Mouse (Mus musculus) MEL (cell line): ENCODE measurements around the gene Timm17a. TPM values are rescaled to one million over a fixed set of nuclear protein-coding genes. Genes with fewer than 3 reads are reported as not detected.

Experiments used
- DNase-seq: peaks from one replicate; pipeline ENCODE4 v3.0.0; 2011; ENCODE audit warnings: low read depth, low spot score
- H3K27ac ChIP-seq: 2 replicates; pipeline ENCODE4 v1.5.1; 2012; ENCODE audit warnings: low read depth, mild to moderate bottlenecking, control low read depth, low read length, moderate library complexity; ENCODE audit not compliant: control insufficient read depth
- H3K27me3 ChIP-seq, 2 experiments: fragments of 150-350 bp in 1 of 2; sonication (generic) in 1 of 2; 2 replicates each; pipeline ENCODE4 v1.6.1; 2012; ENCODE audit warnings: low read length in 2 of 2, mild to moderate bottlenecking in 2 of 2, improper control_type of control experiment in 1 of 2, moderate library complexity in 1 of 2; ENCODE audit not compliant: insufficient read depth in 2 of 2, control insufficient read depth in 1 of 2
- H3K36me3 ChIP-seq, 2 experiments: 2 replicates each; pipeline ENCODE4 v1.6.1; 2012 to 2014; ENCODE audit warnings: low read length in 2 of 2, improper control_type of control experiment in 1 of 2, inconsistent platforms in 1 of 2, mild to moderate bottlenecking in 1 of 2; ENCODE audit not compliant: insufficient read depth in 2 of 2, control insufficient read depth in 1 of 2
- H3K4me1 ChIP-seq, 2 experiments: fragments of 150-350 bp in 1 of 2; sonication (generic) in 1 of 2; 2 replicates each; pipeline ENCODE4 v1.6.1; 2012; ENCODE audit warnings: low read length in 2 of 2, improper control_type of control experiment in 1 of 2, mild to moderate bottlenecking in 1 of 2; ENCODE audit not compliant: insufficient read depth in 2 of 2, control insufficient read depth in 1 of 2
- H3K4me3 ChIP-seq, 2 experiments: fragments of 150-350 bp in 1 of 2; sonication (generic) in 1 of 2; 2 replicates each; pipeline ENCODE4 v1.5.1; 2012; ENCODE audit warnings: low read depth in 2 of 2, low read length in 2 of 2, mild to moderate bottlenecking in 2 of 2, moderate library complexity in 2 of 2, control low read depth in 1 of 2, improper control_type of control experiment in 1 of 2; ENCODE audit not compliant: control insufficient read depth in 1 of 2, insufficient read depth in 1 of 2
- H3K79me2 ChIP-seq: 2 replicates; pipeline ENCODE4 v1.6.1; 2012; ENCODE audit warnings: mild to moderate bottlenecking, low read length, moderate library complexity; ENCODE audit not compliant: control insufficient read depth, poor library complexity, insufficient read depth
- H3K9ac ChIP-seq: 2 replicates; pipeline ENCODE4 v1.6.1; 2012; ENCODE audit warnings: low read depth, mild to moderate bottlenecking, control low read depth, low read length, moderate library complexity; ENCODE audit not compliant: control insufficient read depth, poor library complexity, severe bottlenecking
- H3K9me3 ChIP-seq: fragments of 150-350 bp; sonication (generic); replicated peaks from 2 replicates; pipeline ENCODE4 v1.6.1; 2012; ENCODE audit warnings: mild to moderate bottlenecking, low read length, improper control_type of control experiment, moderate library complexity; ENCODE audit not compliant: insufficient read depth
- BHLHE40 ChIP-seq: IDR thresholded peaks from 2 replicates; pipeline ENCODE4 v1.6.1; 2012; ENCODE audit warnings: low read depth, mild to moderate bottlenecking, inconsistent platforms, low read length, improper control_type of control experiment, borderline replicate concordance
- CHD1 ChIP-seq: IDR thresholded peaks from 2 replicates; pipeline ENCODE4 v1.6.1; 2012; ENCODE audit warnings: low read depth, mild to moderate bottlenecking, inconsistent platforms, low read length, improper control_type of control experiment
- CHD2 ChIP-seq: IDR thresholded peaks from 2 replicates; pipeline ENCODE4 v1.6.1; 2011; ENCODE audit warnings: low read length, improper control_type of control experiment
- CTCF ChIP-seq, 3 experiments: IDR thresholded peaks in 2 of 3; conservative IDR thresholded peaks in 1 of 3; 2 replicates each; pipeline ENCODE4 v1.5.1; 2011 to 2012; ENCODE audit warnings: low read length in 3 of 3, low read depth in 2 of 3, mild to moderate bottlenecking in 2 of 3, improper control_type of control experiment in 1 of 3, inconsistent platforms in 1 of 3, mixed read lengths in 1 of 3, moderate library complexity in 1 of 3; ENCODE audit not compliant: control insufficient read depth in 1 of 3, insufficient read depth in 1 of 3, poor library complexity in 1 of 3, severe bottlenecking in 1 of 3
- E2F4 ChIP-seq: IDR thresholded peaks from 2 replicates; pipeline ENCODE4 v1.6.1; 2011; ENCODE audit warnings: low read depth, low read length, improper control_type of control experiment, borderline replicate concordance
- ELF1 ChIP-seq: IDR thresholded peaks from 2 replicates; pipeline ENCODE4 v1.6.1; 2014; ENCODE audit warnings: low read depth, mild to moderate bottlenecking, inconsistent platforms, low read length, improper control_type of control experiment, moderate library complexity
- EP300 ChIP-seq, 2 experiments: IDR thresholded peaks; 2 replicates each; pipeline ENCODE4 v1.6.1; 2011; ENCODE audit warnings: improper control_type of control experiment in 2 of 2, low read length in 2 of 2, low read depth in 1 of 2, mild to moderate bottlenecking in 1 of 2
- ETS1 ChIP-seq: IDR thresholded peaks from 2 replicates; pipeline ENCODE4 v1.6.1; 2012; ENCODE audit warnings: low read depth, mild to moderate bottlenecking, inconsistent platforms, low read length, improper control_type of control experiment, moderate library complexity
- GABPA ChIP-seq: IDR thresholded peaks from 2 replicates; pipeline ENCODE4 v1.6.1; 2012; ENCODE audit warnings: low read depth, mild to moderate bottlenecking, inconsistent platforms, low read length, improper control_type of control experiment, moderate library complexity
- GATA1 ChIP-seq: IDR thresholded peaks from 2 replicates; pipeline ENCODE4 v1.6.1; 2011; ENCODE audit warnings: low read depth, low read length, improper control_type of control experiment
- HCFC1 ChIP-seq: IDR thresholded peaks from 2 replicates; pipeline ENCODE4 v1.6.1; 2012; ENCODE audit warnings: low read depth, mild to moderate bottlenecking, inconsistent platforms, low read length, improper control_type of control experiment, moderate library complexity
- JUND ChIP-seq: IDR thresholded peaks from 2 replicates; pipeline ENCODE4 v1.6.1; 2011; ENCODE audit warnings: low read depth, mild to moderate bottlenecking, improper control_type of control experiment, low read length
- KAT2A ChIP-seq: conservative IDR thresholded peaks from 2 replicates; pipeline ENCODE4 v1.6.1; 2012; ENCODE audit warnings: low read depth, low read length, improper control_type of control experiment, inconsistent platforms
- MAFK ChIP-seq: IDR thresholded peaks from 2 replicates; pipeline ENCODE4 v1.6.1; 2011; ENCODE audit warnings: low read depth, mild to moderate bottlenecking, low read length, improper control_type of control experiment, borderline replicate concordance
- MAX ChIP-seq: IDR thresholded peaks from 2 replicates; pipeline ENCODE4 v1.6.1; 2011; ENCODE audit warnings: low read length, improper control_type of control experiment
- MAZ ChIP-seq: IDR thresholded peaks from 2 replicates; pipeline ENCODE4 v1.6.1; 2012; ENCODE audit warnings: low read depth, mild to moderate bottlenecking, inconsistent platforms, low read length, improper control_type of control experiment
- MEF2A ChIP-seq: IDR thresholded peaks from 2 replicates; pipeline ENCODE4 v1.6.1; 2014; ENCODE audit warnings: low read depth, mild to moderate bottlenecking, inconsistent platforms, low read length, improper control_type of control experiment; ENCODE audit not compliant: poor library complexity, insufficient replicate concordance, severe bottlenecking; ENCODE audit errors: extremely low read depth
- MXI1 ChIP-seq: IDR thresholded peaks from 2 replicates; pipeline ENCODE4 v1.6.1; 2011; ENCODE audit warnings: mild to moderate bottlenecking, low read depth, low read length, improper control_type of control experiment
- MYB ChIP-seq: IDR thresholded peaks from 2 replicates; pipeline ENCODE4 v1.6.1; 2011; ENCODE audit warnings: mild to moderate bottlenecking, low read depth, low read length, improper control_type of control experiment
- MYC ChIP-seq: IDR thresholded peaks from 2 replicates; pipeline ENCODE4 v1.6.1; 2011; ENCODE audit warnings: low read depth, mild to moderate bottlenecking, low read length, improper control_type of control experiment, moderate library complexity
- NELFE ChIP-seq: IDR thresholded peaks from 2 replicates; pipeline ENCODE4 v1.6.1; 2011; ENCODE audit warnings: low read depth, low read length, improper control_type of control experiment
- NRF1 ChIP-seq: IDR thresholded peaks from 2 replicates; pipeline ENCODE4 v1.6.1; 2014; ENCODE audit warnings: low read depth, mild to moderate bottlenecking, inconsistent platforms, low read length, improper control_type of control experiment, moderate library complexity; ENCODE audit not compliant: poor library complexity, insufficient read depth, severe bottlenecking
- POLR2A ChIP-seq, 2 experiments: IDR thresholded peaks; 2 replicates each; pipeline ENCODE4 v1.6.1; 2011 to 2012; ENCODE audit warnings: low read length in 2 of 2, mild to moderate bottlenecking in 2 of 2, control low read depth in 1 of 2, improper control_type of control experiment in 1 of 2, low read depth in 1 of 2, moderate library complexity in 1 of 2; ENCODE audit not compliant: control insufficient read depth in 1 of 2, insufficient read depth in 1 of 2, poor library complexity in 1 of 2
- POLR2AphosphoS2 ChIP-seq: IDR thresholded peaks from 2 replicates; pipeline ENCODE4 v1.6.1; 2011; ENCODE audit warnings: low read length, improper control_type of control experiment
- RAD21 ChIP-seq: IDR thresholded peaks from 2 replicates; pipeline ENCODE4 v1.6.1; 2011; ENCODE audit warnings: mild to moderate bottlenecking, low read depth, low read length, improper control_type of control experiment
- SIN3A ChIP-seq: IDR thresholded peaks from 2 replicates; pipeline ENCODE4 v1.6.1; 2012; ENCODE audit warnings: low read length, improper control_type of control experiment, inconsistent platforms
- TAL1 ChIP-seq: IDR thresholded peaks from 2 replicates; pipeline ENCODE4 v1.6.1; 2012; ENCODE audit warnings: mild to moderate bottlenecking, inconsistent platforms, low read length, moderate library complexity, mixed read lengths
- TBP ChIP-seq: IDR thresholded peaks from 2 replicates; pipeline ENCODE4 v1.8.0; 2011; ENCODE audit warnings: low read depth, low read length, improper control_type of control experiment
- TCF12 ChIP-seq: IDR thresholded peaks from 2 replicates; pipeline ENCODE4 v1.6.1; 2014; ENCODE audit warnings: low read depth, mild to moderate bottlenecking, inconsistent platforms, low read length, improper control_type of control experiment, moderate library complexity
- UBTF ChIP-seq: IDR thresholded peaks from 2 replicates; pipeline ENCODE4 v1.6.1; 2012; ENCODE audit warnings: low read depth, mild to moderate bottlenecking, inconsistent platforms, low read length, improper control_type of control experiment, moderate library complexity, borderline replicate concordance; ENCODE audit not compliant: insufficient read depth
- USF1 ChIP-seq: IDR thresholded peaks from 2 replicates; pipeline ENCODE4 v1.6.1; 2014; ENCODE audit warnings: low read depth, mild to moderate bottlenecking, inconsistent platforms, low read length, improper control_type of control experiment, moderate library complexity
- USF2 ChIP-seq, 2 experiments: IDR thresholded peaks; 2 replicates each; pipeline ENCODE4 v1.6.1; 2011 to 2012; ENCODE audit warnings: improper control_type of control experiment in 2 of 2, low read length in 2 of 2, borderline replicate concordance in 1 of 2, inconsistent platforms in 1 of 2, low read depth in 1 of 2, mild to moderate bottlenecking in 1 of 2; ENCODE audit not compliant: insufficient read depth in 1 of 2
- ZC3H11A ChIP-seq: IDR thresholded peaks from 2 replicates; pipeline ENCODE4 v1.6.1; 2012; ENCODE audit warnings: low read depth, mild to moderate bottlenecking, inconsistent platforms, low read length, improper control_type of control experiment
- ZKSCAN1 ChIP-seq: IDR thresholded peaks from 2 replicates; pipeline ENCODE4 v1.6.1; 2012; ENCODE audit warnings: low read depth, mild to moderate bottlenecking, inconsistent platforms, low read length, improper control_type of control experiment, moderate library complexity
- ZMIZ1 ChIP-seq: IDR thresholded peaks from 2 replicates; pipeline ENCODE4 v1.6.1; 2012; ENCODE audit warnings: low read depth, mild to moderate bottlenecking, inconsistent platforms, low read length, improper control_type of control experiment, moderate library complexity
- polyA plus RNA-seq, 2 experiments: library from polyadenylated mRNA; stranded (reverse) in 1 of 2; unstranded in 1 of 2; fragments of >175 nt in 1 of 2; fragments of >200 nt in 1 of 2; gene quantifications; 2 replicates each; pipeline versions ENCODE4 v1.2.1 to v1.2.4; 2012; ENCODE audit warnings: low replicate concordance in 2 of 2, low read depth in 1 of 2; ENCODE audit not compliant: insufficient read length in 2 of 2, insufficient read depth in 1 of 2, missing spikeins in 1 of 2
- total RNA-seq: library from RNA; depleted of rRNA; stranded (reverse); fragments of 300-350 nt; gene quantifications from 2 replicates; pipeline ENCODE4 v1.2.3, GENCODE M21; 2012; rRNA removed

The Timm17a gene
- total RNA-seq (177 and 182 TPM in 2 replicates), polyA plus RNA-seq (100 to 1,000 TPM in 1 of 2 experiments, not detected in 1; 315 TPM)

DNA sequence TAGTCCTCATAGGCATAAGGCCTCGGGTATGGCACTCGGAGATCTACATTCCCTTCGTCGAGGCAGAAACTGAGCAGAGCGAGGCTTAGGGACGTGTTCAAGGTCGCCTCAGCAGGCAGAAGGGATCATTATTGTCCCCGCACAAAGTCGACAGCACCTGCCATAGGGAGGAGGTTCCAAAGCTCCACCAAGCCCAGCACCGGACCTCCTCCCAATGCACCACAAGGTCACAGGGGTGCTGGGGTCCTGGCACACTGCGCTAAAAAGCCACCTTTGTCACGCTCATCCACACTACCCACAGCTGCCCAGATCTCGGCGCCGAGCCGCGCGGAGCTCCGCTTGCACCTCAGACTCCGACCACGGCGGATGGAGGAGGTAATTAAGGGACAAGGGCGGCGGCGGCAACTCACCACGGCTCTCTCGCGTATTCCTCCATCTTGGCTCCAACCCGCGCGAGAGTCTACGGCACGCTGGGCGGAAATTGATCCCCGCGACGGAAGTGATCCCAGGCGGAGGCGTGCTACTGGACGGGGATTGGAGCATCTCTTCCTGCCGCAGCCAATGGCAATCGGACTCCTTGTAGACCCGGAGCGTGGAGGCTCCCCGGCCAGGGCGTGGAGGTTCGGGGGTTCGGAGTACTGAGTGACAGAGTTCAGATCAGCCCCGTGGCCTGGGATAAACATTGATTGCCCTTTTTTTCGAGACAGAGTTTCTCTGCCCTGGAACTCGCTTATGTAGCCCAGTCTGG lies at the start of gene Timm17a:
TSS of gene Timm17a (minus strand) at position 495 of the 748 bp plus-strand sequence.
- Histone ChIP-seq H3K4me3 (peak within 1 kb of the TSS; percentile 89 to 96), H3K36me3 (peaks cover 9 to 17% of the 10 kb centered on the region in 2 experiments), H3K79me2 (peaks cover 36% of the 10 kb centered on the region), H3K9ac (peak within 1 kb of the TSS; percentile 96), H3K27ac (peak within 1 kb of the TSS; percentile 78), H3K27me3 (no peaks in the 10 kb centered on the region), H3K4me1 (peaks cover 4 to 13% of the 10 kb centered on the region in 2 experiments; a peak in 3 of 4 replicates), H3K9me3 (no peaks in the 10 kb centered on the region)
- peak; percentile 97 for DNase-seq
- TF ChIP-seq NRF1, result no peak
- no peak for TF ChIP-seq MAFK
- TF ChIP-seq POLR2AphosphoS2, result peak; percentile 79; the same call in 1 of the 2 replicates
- TF ChIP-seq ZKSCAN1, result no peak
- TF ChIP-seq TAL1, result no peak
- no peak for TF ChIP-seq RAD21
- TF ChIP-seq BHLHE40, result no peak
- TF ChIP-seq KAT2A, result no peak; the same call in 1 of the 2 replicates
- peak; percentile 87 to 94 for TF ChIP-seq POLR2A (IDR thresholded peaks at IDR 0.05; ENCODE audit: control insufficient read depth in 1 of 2, insufficient read depth in 1 of 2, low read depth in 1 of 2, low read length in 2 of 2, poor library complexity in 1 of 2)
- TF ChIP-seq GATA1, result no peak
- TF ChIP-seq TBP, result peak; percentile 84; the same call in 1 of the 2 replicates
- TF ChIP-seq CTCF (IDR thresholded peaks at IDR 0.05 in 2 of 3, conservative IDR thresholded peaks at IDR 0.05 in 1 of 3; ENCODE audit: control insufficient read depth in 1 of 3, insufficient read depth in 1 of 3, low read depth in 2 of 3, low read length in 3 of 3, poor library complexity in 1 of 3, severe bottlenecking in 1 of 3), result no peak
- TF ChIP-seq ZC3H11A, result no peak
- no peak for TF ChIP-seq MEF2A
- TF ChIP-seq GABPA, result no peak
- TF ChIP-seq UBTF, result no peak
- no peak for TF ChIP-seq ETS1
- TF ChIP-seq NELFE, result peak; percentile 83
- TF ChIP-seq USF2 (IDR thresholded peaks at IDR 0.05; ENCODE audit: borderline replicate concordance in 1 of 2, insufficient read depth in 1 of 2, low read depth in 1 of 2, low read length in 2 of 2), result no peak
- TF ChIP-seq CHD1, result 0 out of 2 replicates have a peak, but pooled peaks have one; percentile 73
- TF ChIP-seq E2F4, result no peak
- no peak for TF ChIP-seq MAZ
- TF ChIP-seq SIN3A, result peak; percentile 67; the same call in 1 of the 2 replicates
- TF ChIP-seq MYB, result no peak
- peak; percentile 96 for TF ChIP-seq CHD2
- peak; percentile 92 for TF ChIP-seq MXI1
- no peak for TF ChIP-seq EP300 (IDR thresholded peaks at IDR 0.05; ENCODE audit: low read depth in 1 of 2, low read length in 2 of 2)
- TF ChIP-seq JUND, result no peak
- peak; percentile 76; the same call in 1 of the 2 replicates for TF ChIP-seq ZMIZ1
- peak; percentile 68 for TF ChIP-seq ELF1
- peak; percentile 91 for TF ChIP-seq HCFC1
- TF ChIP-seq USF1, result no peak
- no peak; the same call in 1 of the 2 replicates for TF ChIP-seq TCF12
- peak; percentile 56 for TF ChIP-seq MYC
- peak; percentile 78; the same call in 1 of the 2 replicates for TF ChIP-seq MAX
